Mouse (Mus musculus): ENCODE results near the gene Mrps5. TPM values are rescaled to one million over a fixed set of nuclear protein-coding genes. Genes with fewer than 3 reads are reported as not detected.

Gene Mrps5
- polyA plus RNA-seq, 1 experiment from 2014 or later = 162 TPM

- H3K27me3 ChIP-seq = peaks cover 2% of the 10 kb centered on the region; the same call in 1 of the 2 replicates
- H3K4me3 ChIP-seq (replicated peaks) = no peak overlapping the region
- no peak overlapping the region for H3K27ac ChIP-seq
- no peaks in the 10 kb centered on the region for H3K36me3 ChIP-seq
- WGBS = 88% methylated on average over 3 of the region's 3 CpGs
- no peak overlapping the region for H3K4me2 ChIP-seq
- H3K4me1 ChIP-seq (replicated peaks) = no peaks in the 10 kb centered on the region
- H3K9me3 ChIP-seq = no peaks in the 10 kb centered on the region
- no peak for ATAC-seq (ENCODE audit: insufficient number of reproducible peaks, insufficient read depth, low FRiP score, low TSS enrichment, low read depth)
- no peak overlapping the region for H3K9ac ChIP-seq (replicated peaks)
These were observed 32.3 kb downstream of the Mrps5 start for GRCm38 (mm10) chr2:127619311-127619710.

DNA sequence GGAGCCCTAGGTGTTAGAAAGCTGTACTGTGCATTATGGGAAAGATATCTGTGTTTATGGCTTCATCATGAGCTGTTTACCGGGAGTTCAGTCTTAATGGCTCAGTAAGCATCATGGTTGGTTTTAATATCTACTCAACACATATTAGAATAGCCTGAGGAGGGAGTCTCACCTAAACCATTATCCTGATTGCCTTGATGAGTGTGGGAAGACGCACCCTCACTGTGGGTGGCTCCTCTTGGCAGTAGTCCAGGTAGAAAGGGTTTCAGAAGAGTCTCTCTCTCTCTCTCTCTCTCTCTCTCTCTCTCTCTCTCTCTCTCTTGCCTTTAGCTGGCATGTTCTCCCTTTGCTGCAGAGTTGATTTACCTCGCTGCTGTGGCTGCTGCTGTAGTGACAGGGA is 35.0 kb downstream of the Mrps5 start:
- H3K9me3 ChIP-seq = no peaks in the 10 kb centered on the region
- H3K27me3 ChIP-seq = peaks cover 2% of the 10 kb centered on the region; the same call in 1 of the 2 replicates
- 47% methylated on average over 3 of the region's 3 CpGs for WGBS
- H3K27ac ChIP-seq = no peak overlapping the region
- no peaks in the 10 kb centered on the region for H3K4me1 ChIP-seq (replicated peaks)
- H3K36me3 ChIP-seq = no peaks in the 10 kb centered on the region
- no peak overlapping the region for H3K4me2 ChIP-seq
- no peak overlapping the region for H3K4me3 ChIP-seq (replicated peaks)
- ATAC-seq (ENCODE audit: insufficient number of reproducible peaks, insufficient read depth, low FRiP score, low TSS enrichment, low read depth) = no peak
- H3K9ac ChIP-seq (replicated peaks) = no peak overlapping the region

GRCm38 (mm10) chr2:127624786-127625185 is 37.8 kb downstream of the Mrps5 start:
- H3K4me2 ChIP-seq = no peak overlapping the region
- no peak overlapping the region for H3K9ac ChIP-seq (replicated peaks)
- no peak for ATAC-seq (ENCODE audit: insufficient number of reproducible peaks, insufficient read depth, low FRiP score, low TSS enrichment, low read depth)
- no peaks in the 10 kb centered on the region for H3K4me1 ChIP-seq (replicated peaks)
- WGBS = 92% methylated on average over 2 of the region's 2 CpGs
- no peak overlapping the region for H3K4me3 ChIP-seq (replicated peaks)
- H3K9me3 ChIP-seq = no peaks in the 10 kb centered on the region
- peaks cover 2% of the 10 kb centered on the region; the same call in 1 of the 2 replicates for H3K27me3 ChIP-seq
- H3K27ac ChIP-seq = no peak overlapping the region
- H3K36me3 ChIP-seq = no peaks in the 10 kb centered on the region

DNA sequence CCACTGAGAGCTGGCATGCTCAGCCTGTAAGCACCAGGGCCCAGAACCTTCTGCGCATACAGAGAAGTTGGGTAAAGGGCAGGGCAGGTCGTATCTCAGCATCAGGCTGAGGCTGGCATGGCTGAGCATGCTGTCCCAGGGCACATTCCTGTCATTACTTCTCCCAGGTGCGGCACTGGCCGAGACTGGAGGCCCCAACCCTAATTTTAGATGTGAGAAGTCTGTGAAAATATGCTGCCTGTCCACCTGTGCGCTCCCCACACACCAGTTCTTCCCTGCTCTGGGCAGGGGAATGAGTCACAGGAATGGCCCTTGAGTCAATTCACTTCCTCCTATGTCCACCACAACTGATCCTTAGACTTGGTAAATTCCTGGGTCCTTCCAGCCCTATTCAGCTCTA is 38.6 kb downstream of the Mrps5 start:
- 70% methylated on average over 5 of the region's 5 CpGs for WGBS
- ATAC-seq (ENCODE audit: insufficient number of reproducible peaks, insufficient read depth, low FRiP score, low TSS enrichment, low read depth) = no peak
- H3K4me1 ChIP-seq (replicated peaks) = no peaks in the 10 kb centered on the region

DNA sequence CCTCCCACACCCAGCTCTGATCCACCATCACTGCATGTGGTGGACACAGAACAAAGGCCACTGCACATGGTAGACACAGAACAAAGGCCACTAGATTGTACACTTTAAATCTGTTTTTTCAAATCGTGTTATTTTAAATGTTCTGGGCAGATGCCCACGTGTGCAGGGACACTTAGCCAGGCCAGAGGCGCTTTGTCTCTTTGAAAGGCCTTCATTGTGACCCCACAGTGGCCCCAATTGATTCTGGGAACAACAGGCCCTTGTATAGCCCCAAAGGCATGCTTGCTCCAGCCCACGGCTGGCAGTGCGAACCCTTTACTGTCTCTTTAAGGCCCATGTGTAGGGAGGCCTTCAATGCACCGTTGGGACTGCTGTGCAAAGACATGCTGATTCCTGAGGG is 40.3 kb downstream of the Mrps5 start:
- Histone ChIP-seq H3K4me3 (replicated peaks) (no peak overlapping the region), H3K27me3 (peaks cover 4% of the 10 kb centered on the region; the same call in 1 of the 2 replicates), H3K27ac (no peak overlapping the region), H3K9me3 (no peaks in the 10 kb centered on the region), H3K36me3 (no peaks in the 10 kb centered on the region), H3K4me2 (no peak overlapping the region), H3K9ac (replicated peaks) (no peak overlapping the region), H3K4me1 (replicated peaks) (no peaks in the 10 kb centered on the region)
- WGBS = 75% methylated on average over 6 of the region's 6 CpGs
- no peak for ATAC-seq (ENCODE audit: insufficient number of reproducible peaks, insufficient read depth, low FRiP score, low TSS enrichment, low read depth)

More for the DNA sequence above, 38.6 kb downstream of the Mrps5 start:
- Histone ChIP-seq H3K9me3 (no peaks in the 10 kb centered on the region), H3K27me3 (peaks cover 2% of the 10 kb centered on the region; the same call in 1 of the 2 replicates), H3K27ac (no peak overlapping the region), H3K4me2 (no peak overlapping the region), H3K9ac (replicated peaks) (no peak overlapping the region), H3K36me3 (no peaks in the 10 kb centered on the region), H3K4me3 (replicated peaks) (no peak overlapping the region)

- H3K9me3 ChIP-seq = no peaks in the 10 kb centered on the region
- H3K27me3 ChIP-seq = peaks cover 3% of the 10 kb centered on the region; the same call in 1 of the 2 replicates
- H3K4me3 ChIP-seq (replicated peaks) = no peak overlapping the region
- H3K36me3 ChIP-seq = no peaks in the 10 kb centered on the region
- no peaks in the 10 kb centered on the region for H3K4me1 ChIP-seq (replicated peaks)
- no peak overlapping the region for H3K4me2 ChIP-seq
- H3K9ac ChIP-seq (replicated peaks) = no peak overlapping the region
- no peak overlapping the region for H3K27ac ChIP-seq
- no peak for ATAC-seq (ENCODE audit: insufficient number of reproducible peaks, insufficient read depth, low FRiP score, low TSS enrichment, low read depth)
- WGBS = 79% methylated on average over 6 of the region's 6 CpGs
These were observed 41.1 kb downstream of the Mrps5 start for GRCm38 (mm10) chr2:127627990-127628570.

GRCm38 (mm10) chr2:127632601-127633000 is 45.6 kb downstream of the Mrps5 start:
- peaks cover 3% of the 10 kb centered on the region; the same call in 1 of the 2 replicates for H3K27me3 ChIP-seq
- no peaks in the 10 kb centered on the region for H3K9me3 ChIP-seq
- H3K4me3 ChIP-seq (replicated peaks) = no peak overlapping the region
- 68% methylated on average over 2 of the region's 2 CpGs for WGBS
- no peaks in the 10 kb centered on the region for H3K36me3 ChIP-seq
- no peak for ATAC-seq (ENCODE audit: insufficient number of reproducible peaks, insufficient read depth, low FRiP score, low TSS enrichment, low read depth)
- no peak overlapping the region for H3K27ac ChIP-seq
- H3K4me1 ChIP-seq (replicated peaks) = no peaks in the 10 kb centered on the region
- H3K9ac ChIP-seq (replicated peaks) = no peak overlapping the region
- no peak overlapping the region for H3K4me2 ChIP-seq

- H3K4me2 ChIP-seq = no peak overlapping the region
- no peaks in the 10 kb centered on the region for H3K36me3 ChIP-seq
- H3K4me1 ChIP-seq (replicated peaks) = no peaks in the 10 kb centered on the region
- H3K9ac ChIP-seq (replicated peaks) = no peak overlapping the region
- H3K9me3 ChIP-seq = no peaks in the 10 kb centered on the region
- H3K4me3 ChIP-seq (replicated peaks) = no peak overlapping the region
- peaks cover 3% of the 10 kb centered on the region; the same call in 1 of the 2 replicates for H3K27me3 ChIP-seq
- ATAC-seq (ENCODE audit: insufficient number of reproducible peaks, insufficient read depth, low FRiP score, low TSS enrichment, low read depth) = no peak
- H3K27ac ChIP-seq = no peak overlapping the region
- 60% methylated on average over 6 of the region's 6 CpGs for WGBS
These were observed 48.6 kb downstream of the Mrps5 start for GRCm38 (mm10) chr2:127635581-127635980.

GRCm38 (mm10) chr2:127638973-127639372 is 52.0 kb downstream of the Mrps5 start:
- ATAC-seq (ENCODE audit: insufficient number of reproducible peaks, insufficient read depth, low FRiP score, low TSS enrichment, low read depth) = no peak

GRCm38 (mm10) chr2:127643728-127644704 is 57.0 kb downstream of the Mrps5 start:
- WGBS = 44% methylated on average over 19 of the region's 19 CpGs
- ATAC-seq (ENCODE audit: insufficient number of reproducible peaks, insufficient read depth, low FRiP score, low TSS enrichment, low read depth) = peak; percentile 63; the same call in 1 of the 2 replicates
- peak overlapping the region; percentile 36 for H3K4me2 ChIP-seq
- peak overlapping the region; percentile 57; the same call in 1 of the 2 replicates for H3K27ac ChIP-seq
- peaks cover 3% of the 10 kb centered on the region for H3K27me3 ChIP-seq
- no peak overlapping the region for H3K9ac ChIP-seq (replicated peaks)
- H3K4me3 ChIP-seq (replicated peaks) = no peak overlapping the region
- H3K9me3 ChIP-seq = no peaks in the 10 kb centered on the region
- H3K4me1 ChIP-seq (replicated peaks) = peaks cover 25% of the 10 kb centered on the region
- no peaks in the 10 kb centered on the region for H3K36me3 ChIP-seq

More at GRCm38 (mm10) chr2:127638973-127639372, 52.0 kb downstream of the Mrps5 start:
- no peak overlapping the region for H3K27ac ChIP-seq
- H3K9ac ChIP-seq (replicated peaks) = no peak overlapping the region
- no peaks in the 10 kb centered on the region for H3K9me3 ChIP-seq
- WGBS = 77% methylated on average over 9 of the region's 9 CpGs
- H3K4me3 ChIP-seq (replicated peaks) = no peak overlapping the region
- H3K4me1 ChIP-seq (replicated peaks) = peaks cover 12% of the 10 kb centered on the region
- H3K27me3 ChIP-seq = peaks cover 3% of the 10 kb centered on the region; the same call in 1 of the 2 replicates
- no peaks in the 10 kb centered on the region for H3K36me3 ChIP-seq
- H3K4me2 ChIP-seq = no peak overlapping the region

- WGBS = 79% methylated on average over 5 of the region's 5 CpGs
- ATAC-seq (ENCODE audit: insufficient number of reproducible peaks, insufficient read depth, low FRiP score, low TSS enrichment, low read depth) = no peak
- H3K9me3 ChIP-seq = no peaks in the 10 kb centered on the region
These were observed 59.9 kb downstream of the Mrps5 start for GRCm38 (mm10) chr2:127646875-127647274.

More at GRCm38 (mm10) chr2:127646875-127647274, 59.9 kb downstream of the Mrps5 start:
- H3K27me3 ChIP-seq = peaks cover 20% of the 10 kb centered on the region
- no peak overlapping the region for H3K4me3 ChIP-seq (replicated peaks)
- no peak overlapping the region for H3K27ac ChIP-seq
- H3K4me2 ChIP-seq = no peak overlapping the region
- H3K4me1 ChIP-seq (replicated peaks) = peaks cover 25% of the 10 kb centered on the region
- no peak overlapping the region for H3K9ac ChIP-seq (replicated peaks)
- no peaks in the 10 kb centered on the region for H3K36me3 ChIP-seq

All from limb, embryonic 12.5 days (tissue).